Mouse (Mus musculus): ENCODE measurements around the gene Sirt2. TPM values are rescaled to one million over a fixed set of nuclear protein-coding genes. Genes with fewer than 3 reads are reported as not detected.

Gene Sirt2
- polyA plus RNA-seq, 1 experiment = 17.6 TPM

- H3K4me3 ChIP-seq (replicated peaks) = peak overlapping the region; percentile 58
- TF ChIP-seq GATA1 (IDR thresholded peaks at IDR 0.05; ENCODE audit: low read length) = no peak
- TF ChIP-seq TAL1 (IDR thresholded peaks at IDR 0.05; ENCODE audit: low read length) = no peak
- H3K4me1 ChIP-seq (ENCODE audit: control insufficient read depth) = peaks cover 20% of the 10 kb centered on the region
Measured at GRCm38 (mm10) chr7:28732341-28733142, 34.0 kb upstream of the Sirt2 start.

DNA sequence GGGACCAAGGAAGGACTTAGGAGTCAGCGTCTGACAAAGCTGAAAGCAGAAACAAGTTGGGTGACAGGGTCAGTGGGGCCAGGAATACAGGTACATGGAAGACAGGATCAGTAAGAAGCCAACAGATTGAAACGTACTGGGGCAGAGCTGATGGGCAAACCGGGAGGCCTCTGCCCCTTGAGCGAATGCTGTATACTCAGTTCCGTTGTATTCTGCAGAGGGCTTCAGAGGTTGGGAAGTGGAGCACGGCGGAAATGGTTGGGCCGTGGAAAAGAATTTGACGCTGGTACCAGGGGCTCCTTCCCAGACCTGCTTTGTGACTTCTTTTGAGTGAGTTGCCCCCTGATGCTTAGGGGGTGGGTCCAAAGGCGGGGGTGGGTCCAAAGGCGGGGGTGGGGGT, 33.3 kb upstream of the Sirt2 start:
- Histone ChIP-seq H3K4me1 (ENCODE audit: control insufficient read depth) (peaks cover 20% of the 10 kb centered on the region), H3K9me3 (ENCODE audit: control insufficient read depth, low read length) (peaks cover 8% of the 10 kb centered on the region), H3K36me3 (ENCODE audit: control insufficient read depth) (peaks cover 10% of the 10 kb centered on the region), H3K4me3 (replicated peaks) (peak overlapping the region; percentile 58), H3K27me3 (ENCODE audit: control insufficient read depth) (peaks cover 23% of the 10 kb centered on the region)
- TF ChIP-seq TAL1 (IDR thresholded peaks at IDR 0.05; ENCODE audit: low read length) = no peak
- TF ChIP-seq GATA1 (IDR thresholded peaks at IDR 0.05; ENCODE audit: low read length) = no peak

More at GRCm38 (mm10) chr7:28732341-28733142, 34.0 kb upstream of the Sirt2 start:
- peaks cover 23% of the 10 kb centered on the region for H3K27me3 ChIP-seq (ENCODE audit: control insufficient read depth)
- H3K9me3 ChIP-seq (ENCODE audit: control insufficient read depth, low read length) = peaks cover 8% of the 10 kb centered on the region
- H3K36me3 ChIP-seq (ENCODE audit: control insufficient read depth) = peaks cover 6% of the 10 kb centered on the region

DNA sequence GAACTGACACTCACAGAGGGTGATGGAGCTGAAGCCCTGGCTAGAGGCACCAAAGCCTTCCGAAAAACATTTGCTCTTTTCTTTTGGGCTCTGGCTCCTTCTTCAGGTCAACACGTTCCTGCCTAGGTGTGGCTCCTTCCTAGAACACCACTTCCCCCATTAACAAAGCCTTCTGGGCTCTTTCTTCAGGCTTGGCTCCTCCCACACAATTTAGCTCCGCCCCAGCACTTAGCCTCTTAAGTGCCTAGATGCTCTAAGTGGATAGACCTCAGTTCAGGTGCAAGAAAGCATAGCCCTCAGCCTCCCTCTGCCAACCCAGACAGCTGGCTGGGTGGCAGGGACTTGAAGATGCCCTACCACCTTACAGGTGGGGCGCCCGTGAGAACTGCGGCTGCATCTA, 30.8 kb upstream of the Sirt2 start:
- peaks cover 22% of the 10 kb centered on the region for H3K27me3 ChIP-seq (ENCODE audit: control insufficient read depth)
- H3K4me1 ChIP-seq (ENCODE audit: control insufficient read depth) = peaks cover 29% of the 10 kb centered on the region
- peaks cover 32% of the 10 kb centered on the region for H3K36me3 ChIP-seq (ENCODE audit: control insufficient read depth)
- no peak overlapping the region for H3K4me3 ChIP-seq (replicated peaks)
- H3K9me3 ChIP-seq (ENCODE audit: control insufficient read depth, low read length) = peaks cover 8% of the 10 kb centered on the region
- TF ChIP-seq TAL1 (IDR thresholded peaks at IDR 0.05; ENCODE audit: low read length) (no peak), GATA1 (IDR thresholded peaks at IDR 0.05; ENCODE audit: low read length) (no peak)

DNA sequence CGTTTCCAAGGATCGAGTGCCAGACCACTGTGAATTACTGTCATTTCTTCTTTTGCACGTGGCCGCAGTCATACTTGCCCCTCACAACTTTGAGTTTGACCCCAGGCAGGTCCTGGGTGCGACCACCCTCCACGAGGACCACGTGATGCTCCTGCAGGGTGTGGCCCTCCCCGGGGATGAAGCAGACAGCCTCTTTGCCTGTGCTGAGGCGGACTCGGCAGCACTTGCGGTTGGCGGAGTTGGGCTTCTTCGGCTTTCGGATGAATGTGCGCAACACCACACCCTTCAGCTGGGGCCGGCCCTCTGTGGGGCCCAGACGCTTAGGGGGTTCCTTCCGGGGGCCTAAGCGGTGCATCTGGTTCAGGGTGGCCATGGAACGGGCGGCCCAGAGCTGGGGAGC, 26.7 kb upstream of the Sirt2 start:
- Histone ChIP-seq H3K4me3 (replicated peaks) (no peak overlapping the region), H3K9me3 (ENCODE audit: control insufficient read depth, low read length) (no peaks in the 10 kb centered on the region), H3K4me1 (ENCODE audit: control insufficient read depth) (peaks cover 32% of the 10 kb centered on the region), H3K36me3 (ENCODE audit: control insufficient read depth) (peaks cover 41% of the 10 kb centered on the region), H3K27me3 (ENCODE audit: control insufficient read depth) (no peaks in the 10 kb centered on the region)
- TF ChIP-seq TAL1 (IDR thresholded peaks at IDR 0.05; ENCODE audit: low read length) (no peak), GATA1 (IDR thresholded peaks at IDR 0.05; ENCODE audit: low read length) (no peak)

DNA sequence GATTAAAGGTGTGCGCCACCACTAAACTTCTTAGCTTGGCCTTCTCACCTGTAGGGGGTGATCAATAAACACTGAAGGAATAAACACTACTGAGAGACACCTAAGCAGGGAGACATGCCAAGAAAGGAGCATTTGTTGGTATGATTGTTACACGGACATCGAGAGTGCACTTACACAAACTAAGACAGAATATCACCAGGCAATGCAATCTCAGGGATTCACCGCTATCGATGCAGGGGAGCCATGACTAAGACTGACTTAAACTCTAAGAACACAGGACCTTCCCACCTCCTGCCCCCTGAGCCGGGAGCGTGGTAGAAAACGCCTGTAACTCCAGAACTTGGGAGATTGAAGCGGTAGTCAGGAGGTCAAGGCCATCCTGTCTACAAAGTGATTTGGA, 25.6 kb upstream of the Sirt2 start:
- Histone ChIP-seq H3K4me1 (ENCODE audit: control insufficient read depth) (peaks cover 32% of the 10 kb centered on the region), H3K36me3 (ENCODE audit: control insufficient read depth) (peaks cover 48% of the 10 kb centered on the region), H3K4me3 (replicated peaks) (peak overlapping the region; percentile 89), H3K27me3 (ENCODE audit: control insufficient read depth) (no peaks in the 10 kb centered on the region), H3K9me3 (ENCODE audit: control insufficient read depth, low read length) (no peaks in the 10 kb centered on the region)
- TF ChIP-seq GATA1 (IDR thresholded peaks at IDR 0.05; ENCODE audit: low read length) = no peak
- no peak for TF ChIP-seq TAL1 (IDR thresholded peaks at IDR 0.05; ENCODE audit: low read length)

GRCm38 (mm10) chr7:28741368-28741708, 25.2 kb upstream of the Sirt2 start:
- Histone ChIP-seq H3K4me1 (ENCODE audit: control insufficient read depth) (peaks cover 32% of the 10 kb centered on the region), H3K36me3 (ENCODE audit: control insufficient read depth) (peaks cover 52% of the 10 kb centered on the region), H3K4me3 (replicated peaks) (peak overlapping the region; percentile 89), H3K27me3 (ENCODE audit: control insufficient read depth) (no peaks in the 10 kb centered on the region), H3K9me3 (ENCODE audit: control insufficient read depth, low read length) (no peaks in the 10 kb centered on the region)
- TF ChIP-seq TAL1 (IDR thresholded peaks at IDR 0.05; ENCODE audit: low read length) = no peak
- TF ChIP-seq GATA1 (IDR thresholded peaks at IDR 0.05; ENCODE audit: low read length) = no peak

DNA sequence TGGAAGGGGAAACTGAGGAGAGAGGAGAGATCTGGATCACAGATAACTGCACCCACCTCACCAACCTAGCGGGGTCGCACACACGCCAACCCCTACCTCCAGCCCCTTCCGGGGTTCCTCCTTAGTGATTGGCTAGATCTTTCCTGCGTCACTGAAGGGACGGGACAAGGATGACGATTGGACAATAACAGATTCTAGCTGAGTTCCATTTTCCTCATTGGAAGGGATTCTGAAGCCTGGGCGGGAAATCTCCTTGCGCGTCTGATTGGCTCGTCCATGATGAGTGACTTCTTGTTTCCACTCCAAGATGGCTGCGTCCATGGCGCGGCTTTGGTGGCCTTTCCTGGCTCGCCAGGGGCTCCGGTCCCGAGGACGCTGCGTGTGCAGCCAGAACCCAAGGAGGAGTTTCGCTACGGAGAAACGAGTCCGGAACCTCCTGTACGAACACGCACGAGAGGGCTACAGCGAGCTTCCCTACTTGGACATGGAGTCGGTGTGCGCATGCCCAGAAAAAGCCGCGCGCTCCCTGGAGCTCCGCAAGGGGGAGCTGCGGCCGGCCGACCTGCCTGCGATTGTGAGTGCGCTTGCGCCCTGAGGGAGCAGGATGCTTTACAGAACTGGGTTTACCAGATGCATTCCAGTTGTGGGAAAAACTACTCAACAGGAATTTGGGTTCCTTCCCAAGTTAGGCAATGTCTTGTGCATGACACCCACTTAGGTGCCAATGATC, 24.7 kb upstream of the Sirt2 start, which contains the start of the genes Mrps12 and Sars2:
Mrps12 (minus strand) TSS at position 112 of the 730 bp plus-strand sequence.
Sars2 (plus strand) TSS at position 284 of the 730 bp plus-strand sequence.
- Histone ChIP-seq H3K4me1 (ENCODE audit: control insufficient read depth) (peaks cover 32% of the 10 kb centered on the region), H3K9me3 (ENCODE audit: control insufficient read depth, low read length) (no peaks in the 10 kb centered on the region), H3K4me3 (replicated peaks) (peak within 1 kb of the TSS; percentile 89), H3K27me3 (ENCODE audit: control insufficient read depth) (no peaks in the 10 kb centered on the region), H3K36me3 (ENCODE audit: control insufficient read depth) (peaks cover 57% of the 10 kb centered on the region)
- TF ChIP-seq TAL1 (IDR thresholded peaks at IDR 0.05; ENCODE audit: low read length) (no peak), GATA1 (IDR thresholded peaks at IDR 0.05; ENCODE audit: low read length) (0 out of 2 replicates have a peak, but pooled peaks have one; percentile 24)

GRCm38 (mm10) chr7:28749935-28750334, 16.6 kb upstream of the Sirt2 start:
- peaks cover 3% of the 10 kb centered on the region for H3K4me1 ChIP-seq (ENCODE audit: control insufficient read depth)
- H3K36me3 ChIP-seq (ENCODE audit: control insufficient read depth) = peaks cover 61% of the 10 kb centered on the region
- no peak overlapping the region for H3K4me3 ChIP-seq (replicated peaks)
- no peaks in the 10 kb centered on the region for H3K9me3 ChIP-seq (ENCODE audit: control insufficient read depth, low read length)
- H3K27me3 ChIP-seq (ENCODE audit: control insufficient read depth) = no peaks in the 10 kb centered on the region
- TF ChIP-seq GATA1 (IDR thresholded peaks at IDR 0.05; ENCODE audit: low read length) (no peak), TAL1 (IDR thresholded peaks at IDR 0.05; ENCODE audit: low read length) (no peak)

DNA sequence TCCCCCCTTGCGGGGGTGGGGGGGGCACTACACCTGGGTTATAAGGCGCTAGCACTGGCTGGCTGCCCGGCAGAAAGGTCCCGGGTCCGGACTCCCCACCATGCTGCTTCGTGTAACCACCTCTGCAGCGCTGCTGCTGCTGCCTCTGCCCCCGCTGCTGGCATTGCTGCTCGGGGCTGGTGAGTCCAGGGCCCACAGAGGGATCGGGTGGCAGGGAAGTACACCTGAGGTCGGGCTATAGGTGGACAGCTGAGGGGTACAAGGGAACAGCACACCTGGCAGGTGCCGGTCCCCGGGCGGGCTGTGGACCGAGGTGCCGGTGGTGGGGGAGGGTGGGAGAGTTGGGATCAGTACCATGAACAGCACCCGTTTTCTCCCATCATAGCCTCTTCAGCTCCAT, 10.5 kb upstream of the Sirt2 start, which contains the start of gene Ccer2:
Ccer2 (plus strand) TSS at position 96 of the 400 bp plus-strand sequence.
- H3K27me3 ChIP-seq (ENCODE audit: control insufficient read depth) = peaks cover 23% of the 10 kb centered on the region
- no peak for TF ChIP-seq GATA1 (IDR thresholded peaks at IDR 0.05; ENCODE audit: low read length)
- no peak for TF ChIP-seq TAL1 (IDR thresholded peaks at IDR 0.05; ENCODE audit: low read length)
- H3K9me3 ChIP-seq (ENCODE audit: control insufficient read depth, low read length) = no peaks in the 10 kb centered on the region
- H3K36me3 ChIP-seq (ENCODE audit: control insufficient read depth) = peaks cover 48% of the 10 kb centered on the region
- no peak within 1 kb of the TSS for H3K4me3 ChIP-seq (replicated peaks)
- H3K4me1 ChIP-seq (ENCODE audit: control insufficient read depth) = no peaks in the 10 kb centered on the region

Data from erythroblast, embryonic 14.5 days (primary cell).